Mouse (Mus musculus) hematopoietic stem cell, adult 5-6 weeks (primary cell): ENCODE results near the gene Ace. TPM values are rescaled to one million over a fixed set of nuclear protein-coding genes. Genes with fewer than 3 reads are reported as not detected.

ENCODE experiments used
- ATAC-seq, 2 experiments: fragments of 125-278 bp in 1 of 2; replicated peaks in 1 of 2; 2 replicates each; pipeline ENCODE4 v1.8.0; 2016 to 2017; ENCODE audit warnings: inconsistent platforms in 2 of 2, mild to moderate bottlenecking in 2 of 2, moderate number of reproducible peaks in 2 of 2, low read depth in 1 of 2, moderate TSS enrichment in 1 of 2; ENCODE audit not compliant: low FRiP score in 2 of 2, poor library complexity in 2 of 2, severe bottlenecking in 2 of 2, insufficient read depth in 1 of 2, low TSS enrichment in 1 of 2
- total RNA-seq: library from RNA; stranded (forward); fragments of 172-1452, 232-1000 nt; gene quantifications from 2 replicates; pipeline ENCODE4 v1.2.3, GENCODE M21; 2017

Ace gene
- total RNA-seq, 1 experiment from 2014 or later: 0.20 TPM

- ATAC-seq: no peak
These were observed 24.3 kb upstream of the Ace start for GRCm38 (mm10) chr11:105943133-105944102.

GRCm38 (mm10) chr11:105944126-105944621 is 23.6 kb upstream of the Ace start:
- peak in 1 of 2 experiments; percentile 10; a peak in 1 of 4 replicates for ATAC-seq

GRCm38 (mm10) chr11:105944770-105945672 is 22.7 kb upstream of the Ace start:
- ATAC-seq: no peak

GRCm38 (mm10) chr11:105946694-105947154 is 21.0 kb upstream of the Ace start:
- ATAC-seq: peak; percentile 42 to 57; a peak in 3 of 4 replicates

- peak; percentile 25 to 39; a peak in 3 of 4 replicates for ATAC-seq
These were observed 19.5 kb upstream of the Ace start for GRCm38 (mm10) chr11:105948255-105948654.

- no peak for ATAC-seq
These were observed 17.2 kb upstream of the Ace start for GRCm38 (mm10) chr11:105950519-105950918.

- ATAC-seq: no peak
These were observed 16.1 kb upstream of the Ace start for GRCm38 (mm10) chr11:105951601-105952044.

GRCm38 (mm10) chr11:105952111-105952510 is 15.6 kb upstream of the Ace start:
- ATAC-seq: no peak

- no peak for ATAC-seq
These were observed 14.8 kb upstream of the Ace start, which contains the start of gene Cyb561 for GRCm38 (mm10) chr11:105952911-105953386. Cyb561 (minus strand) TSS chr11:105953336.

- ATAC-seq: no peak
These were observed 14.3 kb upstream of the Ace start for GRCm38 (mm10) chr11:105953402-105953801.

- ATAC-seq: no peak
These were observed 11.8 kb upstream of the Ace start for GRCm38 (mm10) chr11:105955815-105956430.

- no peak for ATAC-seq
These were observed 10.2 kb upstream of the Ace start for GRCm38 (mm10) chr11:105957501-105957900.

- no peak for ATAC-seq
These were observed 9.2 kb upstream of the Ace start for GRCm38 (mm10) chr11:105958566-105958965.

GRCm38 (mm10) chr11:105959355-105959754 is 8.4 kb upstream of the Ace start:
- no peak for ATAC-seq

GRCm38 (mm10) chr11:105964691-105965090 is 3.1 kb upstream of the Ace start:
- no peak for ATAC-seq

GRCm38 (mm10) chr11:105966288-105966687 is 1.5 kb upstream of the Ace start:
- ATAC-seq: no peak

GRCm38 (mm10) chr11:105968948-105969347 is 1.2 kb downstream of the Ace start:
- no peak for ATAC-seq
